Mouse (Mus musculus) cerebellum, adult 2 months (tissue): ENCODE data around the gene Hspb8.

Source experiments
- CTCF ChIP-seq: fragments of 200-500 bp; IDR thresholded peaks from 2 replicates; pipeline ENCODE4 v1.5.1; 2011; ENCODE audit warnings: low read depth, mild to moderate bottlenecking, control low read depth, low read length, moderate library complexity, borderline replicate concordance; ENCODE audit not compliant: insufficient read depth
- POLR2A ChIP-seq: fragments of 200-500 bp; IDR thresholded peaks from 2 replicates; pipeline ENCODE4 v1.6.1; 2011; ENCODE audit warnings: low read length, control low read depth, borderline replicate concordance; ENCODE audit not compliant: insufficient read depth

GRCm38 (mm10) chr5:116420759-116421225 is 1.9 kb downstream of the Hspb8 start:
- TF ChIP-seq CTCF = no peak
- no peak for TF ChIP-seq POLR2A
